Comparison of ENCODE assay signal across 11 mouse cellular contexts in genomic region chr2:158136205-158136604, GRCm38 (mm10). TPM values are rescaled to one million over a fixed set of nuclear protein-coding genes. Genes with fewer than 3 reads are reported as not detected.
DNase-seq lines count a peak whose midpoint lies in the region; ATAC-seq lines count a peak whose summit lies in the region.
"Had no signal": no experiment of that assay in that cellular context is flagged by ENCODE, and none has a peak within 500 bp of the region (broad histone marks: within the 10 kb centered on the region; RNA-seq: fewer than 3 reads in every experiment).

No protein-coding gene starts in this region.

- peak; percentile 16 for DNase-seq in A20 (ENCODE audit: low read depth, low spot score)
- DNase-seq in NIH3T3 (ENCODE audit: low read depth) = peak; percentile 65
- DNase-seq in heart, postnatal 4 days = peak; percentile 49
- DNase-seq in right cerebral cortex, postnatal 14 days = no peak
- DNase-seq: cerebellum, adult 8-10 months; forebrain, postnatal 0 days; thymus, postnatal 4 days had no signal

- peak; percentile 86 for ATAC-seq in lung, embryonic 16.5 days (ENCODE audit: low read depth)
- no peak for ATAC-seq in CD4-positive, CD25-positive, alpha-beta regulatory T cell, adult 4 months
- no peak for ATAC-seq in forebrain, embryonic 15.5 days (replicated peaks)

- H3K27me3 ChIP-seq in lung, embryonic 16.5 days (ENCODE audit: control insufficient read depth, insufficient read depth, low read depth, low read length) = no peaks in the 10 kb centered on the region
- no peaks in the 10 kb centered on the region for H3K27me3 ChIP-seq in forebrain, embryonic 15.5 days
- H3K27me3 ChIP-seq: limb, embryonic 13.5 days had no signal

- H3K9ac ChIP-seq in lung, embryonic 16.5 days (ENCODE audit: low read length) = no peak overlapping the region
- H3K9ac ChIP-seq in forebrain, embryonic 15.5 days (replicated peaks) = no peak overlapping the region
- H3K9ac ChIP-seq: forebrain, postnatal 0 days; limb, embryonic 13.5 days had no signal

- 0 out of 2 replicates have a peak, but pooled peaks cover 12% of the 10 kb centered on the region for H3K36me3 ChIP-seq in lung, embryonic 16.5 days (ENCODE audit: control insufficient read depth, insufficient read depth, low read length)
- no peaks in the 10 kb centered on the region for H3K36me3 ChIP-seq in forebrain, embryonic 15.5 days
- H3K36me3 ChIP-seq: limb, embryonic 13.5 days had no signal

- WGBS in lung, embryonic 16.5 days = 46% methylated on average over 7 of the region's 7 CpGs
- 65% methylated on average over 7 of the region's 7 CpGs for WGBS in forebrain, embryonic 15.5 days

- no peak overlapping the region for H3K4me3 ChIP-seq in lung, embryonic 16.5 days (ENCODE audit: low read length)
- H3K4me3 ChIP-seq in forebrain, embryonic 15.5 days = no peak overlapping the region
- H3K4me3 ChIP-seq: limb, embryonic 13.5 days had no signal

- H3K4me2 ChIP-seq in lung, embryonic 16.5 days (ENCODE audit: low read depth, low read length) = no peak overlapping the region
- no peak overlapping the region for H3K4me2 ChIP-seq in forebrain, embryonic 15.5 days (replicated peaks)
- H3K4me2 ChIP-seq: limb, embryonic 13.5 days had no signal

- H3K9me3 ChIP-seq in lung, embryonic 16.5 days (ENCODE audit: control insufficient read depth, low read length) = no peaks in the 10 kb centered on the region
- no peaks in the 10 kb centered on the region for H3K9me3 ChIP-seq in forebrain, embryonic 15.5 days
- H3K9me3 ChIP-seq: limb, embryonic 13.5 days had no signal

- H3K4me1 ChIP-seq in lung, embryonic 16.5 days (replicated peaks; ENCODE audit: control insufficient read depth, insufficient read depth, low read length) = peaks cover 30% of the 10 kb centered on the region
- peaks cover 15% of the 10 kb centered on the region for H3K4me1 ChIP-seq in forebrain, embryonic 15.5 days

- H3K27ac ChIP-seq in lung, embryonic 16.5 days (ENCODE audit: low read length) = peak overlapping the region; percentile 53
- no peak overlapping the region for H3K27ac ChIP-seq in forebrain, embryonic 15.5 days (replicated peaks)
- H3K27ac ChIP-seq: limb, embryonic 13.5 days had no signal

RNA-seq across cellular contexts. Expression of gene Tgm2, which starts 10.0 kb away (rescaled TPM):
- 100 to 1,000 TPM; 254 to 273 TPM for total RNA-seq in heart, postnatal 4 days (2021)
- 75.8 and 81.6 TPM in 2 replicates for polyA plus RNA-seq in lung, embryonic 16.5 days (2015; fragmentation: Nextera tagmentation; extraction: Ambion mirVana)
- 1 to 10 TPM; 3.1 to 4.4 TPM for polyA plus RNA-seq in CD4-positive, CD25-positive, alpha-beta regulatory T cell, adult 4 months (2017; shearing (Covaris generic))
- 4.7 and 5.0 TPM in 2 replicates for polyA plus RNA-seq in forebrain, embryonic 15.5 days (2015; fragmentation: Nextera tagmentation; extraction: Ambion mirVana)

Comparison
In these comparisons a context has a peak if more than half of its experiments do, and no peak if none do; other contexts are left out.
1. RNA of gene Tgm2, which starts 10.0 kb away (polyA plus RNA-seq): 75.8 to 81.6 TPM in lung, embryonic 16.5 days; 4.7 to 5.0 TPM in forebrain, embryonic 15.5 days and 3.1 to 4.4 TPM in CD4-positive, CD25-positive, alpha-beta regulatory T cell, adult 4 months; every median in the first group is over 10 times any median in the second.